Mouse (Mus musculus): Measurements from ENCODE around the gene Wbp11.
A peak's percentile ranks its signal among the peaks of the same experiment; 100 is the strongest.

The Wbp11 gene

DNA sequence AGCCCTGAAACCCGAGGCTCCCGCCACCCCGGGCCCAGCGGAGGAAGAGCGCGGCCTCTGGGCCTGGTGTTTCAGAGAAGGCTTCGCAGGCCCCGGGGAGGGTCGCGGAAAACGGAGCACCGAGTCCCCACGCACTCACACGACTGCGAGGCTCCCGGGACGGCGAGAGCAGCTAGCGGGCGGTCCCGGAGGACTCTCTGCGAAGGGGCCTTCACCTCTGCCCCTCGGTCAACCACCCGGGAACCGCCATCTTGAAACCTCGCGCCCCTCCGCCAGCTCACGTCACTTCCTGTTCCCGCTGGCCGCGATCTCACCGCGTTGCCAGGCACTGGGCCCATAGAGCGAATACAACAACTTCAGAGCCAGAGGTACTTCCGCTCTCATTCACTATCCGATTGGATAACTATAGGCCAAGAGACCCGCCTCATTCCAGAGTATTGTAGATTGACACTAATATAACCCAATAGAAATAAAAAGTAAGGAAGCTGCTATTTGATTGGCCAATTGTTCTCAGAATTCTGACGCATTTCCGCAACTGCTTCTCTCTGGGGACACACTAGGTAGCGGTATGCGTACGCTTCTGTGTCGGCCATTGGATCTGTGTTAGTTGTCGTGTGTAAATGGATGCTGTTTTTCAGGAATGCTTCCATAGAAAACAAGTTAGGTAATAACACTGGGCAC, at the start of gene Wbp11:
TSS of gene Wbp11 (minus strand) at position 353 of the 681 bp plus-strand sequence.
- DNase-seq, result peak; percentile 96 to 97

GRCm38 (mm10) chr6:136875670-136876069, 47.6 kb upstream of the Wbp11 start, which contains the start of gene Mgp:
Mgp (minus strand) TSS chr6:136875823.
- DNase-seq, result peak; percentile 42 to 59

DNA sequence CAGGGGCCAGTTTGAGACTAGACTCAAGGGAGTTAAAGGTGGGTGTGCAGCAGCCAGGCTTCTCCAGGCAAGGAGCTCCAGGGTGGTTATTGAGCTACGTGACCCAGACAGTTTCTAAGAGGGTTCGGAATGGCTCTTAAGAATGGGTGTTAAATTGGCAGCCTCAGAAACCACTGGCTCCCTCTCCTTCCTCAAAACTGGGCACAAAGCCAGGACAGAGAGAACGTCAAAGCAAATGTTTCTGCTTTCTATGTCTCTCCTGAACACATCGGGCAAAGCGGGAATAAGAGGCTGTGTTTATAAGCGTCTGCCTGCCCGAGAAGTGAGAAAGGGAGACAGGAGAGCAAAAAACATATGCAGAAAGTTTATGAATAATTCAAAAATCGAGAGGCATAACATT, 46.6 kb upstream of the Wbp11 start:
- peak in 1 of 2 experiments; percentile 25 for DNase-seq

GRCm38 (mm10) chr6:136868921-136869320, 40.9 kb upstream of the Wbp11 start:
- DNase-seq, result no peak

- no peak for DNase-seq
Observed at GRCm38 (mm10) chr6:136866150-136866549, 38.1 kb upstream of the Wbp11 start.

DNA sequence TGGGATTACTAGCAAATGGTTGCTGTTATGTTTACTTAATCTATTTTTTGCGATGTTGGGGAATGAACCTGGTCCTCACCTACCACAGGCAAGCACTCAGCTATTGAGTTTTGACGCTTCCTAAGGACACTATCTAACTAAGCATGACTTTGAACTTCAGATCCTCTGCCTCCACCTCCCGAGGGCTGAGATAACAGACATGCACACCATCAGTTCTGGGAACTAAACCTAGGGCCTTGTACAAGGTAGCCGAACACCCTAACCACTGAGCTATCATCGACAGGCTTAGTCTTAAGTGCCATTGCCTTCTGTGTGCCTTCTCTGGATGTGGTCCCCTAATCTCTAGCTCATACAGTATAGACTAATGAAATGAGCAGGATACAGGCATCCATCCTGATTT, 37.3 kb upstream of the Wbp11 start:
- DNase-seq, result no peak

DNA sequence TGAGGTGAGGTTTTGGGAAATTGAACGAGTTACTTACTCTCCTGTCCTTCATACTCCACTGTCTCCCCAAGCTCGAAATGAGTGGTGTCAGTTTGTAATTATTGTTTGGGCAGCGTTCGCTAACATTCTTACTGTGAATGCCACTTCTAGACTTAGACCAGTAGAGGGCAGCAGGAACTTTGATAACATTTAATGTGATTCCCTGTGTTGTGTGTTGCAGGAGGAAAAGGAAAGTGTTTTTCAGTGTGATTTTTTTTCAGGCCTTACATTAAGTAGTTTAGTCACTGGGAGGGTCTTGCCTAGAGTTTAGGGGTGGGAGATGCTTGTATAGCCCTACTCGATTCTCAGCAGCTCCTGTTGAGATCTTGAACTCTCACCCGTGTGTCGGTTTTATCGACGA, 33.0 kb upstream of the Wbp11 start:
- peak in 1 of 2 experiments; percentile 20 for DNase-seq

DNA sequence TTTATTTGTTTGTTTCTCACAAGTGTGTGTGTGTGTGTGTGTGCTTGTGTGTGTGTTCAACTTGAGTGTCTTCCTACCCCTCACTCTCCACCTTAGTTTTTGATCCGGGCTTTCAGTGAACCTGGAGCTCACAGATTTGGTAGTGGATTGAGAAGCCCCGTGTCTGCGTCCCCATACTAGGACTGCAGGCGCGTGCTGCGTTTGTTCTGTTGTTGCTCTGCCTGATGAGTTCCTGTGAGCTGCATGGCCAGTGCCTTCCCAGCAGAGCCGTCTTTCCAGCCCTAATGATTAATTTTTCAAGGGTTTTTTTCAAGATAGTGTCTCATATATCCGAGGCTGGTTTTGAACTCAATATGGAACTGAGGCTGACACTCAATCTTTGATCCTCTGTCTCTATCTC, 30.4 kb upstream of the Wbp11 start:
- DNase-seq, result no peak

- peak; percentile 28 to 40 for DNase-seq
Observed at GRCm38 (mm10) chr6:136857873-136858260, 29.8 kb upstream of the Wbp11 start.

DNA sequence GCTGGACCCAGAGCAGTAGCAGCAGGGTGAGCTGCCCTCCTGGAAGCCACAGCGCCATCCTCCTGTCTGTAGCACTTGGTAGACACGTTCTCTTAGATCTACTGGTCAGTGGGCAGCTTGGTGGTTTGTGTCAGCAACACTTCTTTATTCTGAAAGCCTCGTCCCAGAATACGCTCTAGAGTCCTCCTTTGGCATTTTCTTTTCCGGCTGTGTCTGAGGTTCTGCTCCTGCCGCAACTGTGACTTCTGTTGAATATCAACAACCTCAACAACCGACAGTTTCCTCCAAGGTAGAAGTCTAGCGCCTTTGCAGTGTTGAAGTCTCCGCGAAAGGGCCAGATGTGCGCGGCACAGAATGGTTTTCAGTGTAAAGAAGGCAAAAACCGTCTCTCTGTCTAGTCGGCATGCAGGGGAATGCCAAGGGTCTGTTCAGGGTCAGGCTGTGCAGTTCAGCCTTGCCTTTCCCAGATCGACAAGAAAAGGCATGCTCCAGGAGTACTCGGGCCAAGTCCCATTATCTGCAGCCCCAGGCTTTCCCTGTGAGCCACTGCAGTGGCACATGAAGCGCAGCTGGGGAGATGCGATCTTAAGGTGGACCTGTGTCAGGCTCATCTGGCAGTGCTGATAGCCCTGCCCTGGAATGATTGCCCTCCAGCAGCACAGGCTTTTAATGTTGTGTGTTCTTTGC, 29.3 kb upstream of the Wbp11 start, which contains the start of gene Art4:
TSS of gene Art4 (minus strand) at position 548 of the 687 bp plus-strand sequence.
- peak in 1 of 2 experiments; percentile 23 for DNase-seq

GRCm38 (mm10) chr6:136856071-136856636, 28.1 kb upstream of the Wbp11 start:
- peak in 1 of 2 experiments; percentile 36 for DNase-seq

GRCm38 (mm10) chr6:136855183-136855582, 27.1 kb upstream of the Wbp11 start:
- no peak for DNase-seq

DNA sequence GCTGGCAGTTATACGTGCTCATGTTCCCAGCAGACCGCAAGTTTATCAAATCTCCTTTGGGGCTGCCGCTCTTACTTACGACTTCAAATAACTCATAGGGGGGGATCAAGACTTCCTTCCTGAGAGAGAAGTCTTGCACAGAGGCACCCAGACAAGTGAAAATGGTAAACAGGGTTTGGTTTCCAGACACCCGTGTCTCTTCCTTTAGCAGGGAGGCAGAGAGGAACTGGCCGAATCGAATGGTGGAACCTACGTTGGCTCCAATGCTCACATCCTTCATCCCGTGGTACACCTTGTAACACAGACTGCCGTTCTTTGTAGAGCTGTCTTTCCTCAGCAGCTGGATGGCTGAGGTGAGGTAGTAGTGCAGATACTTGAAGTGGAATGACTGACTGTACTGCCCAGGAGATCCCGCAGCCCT, 26.3 kb upstream of the Wbp11 start:
- DNase-seq, result no peak

GRCm38 (mm10) chr6:136852762-136853161, 24.7 kb upstream of the Wbp11 start:
- no peak for DNase-seq

DNA sequence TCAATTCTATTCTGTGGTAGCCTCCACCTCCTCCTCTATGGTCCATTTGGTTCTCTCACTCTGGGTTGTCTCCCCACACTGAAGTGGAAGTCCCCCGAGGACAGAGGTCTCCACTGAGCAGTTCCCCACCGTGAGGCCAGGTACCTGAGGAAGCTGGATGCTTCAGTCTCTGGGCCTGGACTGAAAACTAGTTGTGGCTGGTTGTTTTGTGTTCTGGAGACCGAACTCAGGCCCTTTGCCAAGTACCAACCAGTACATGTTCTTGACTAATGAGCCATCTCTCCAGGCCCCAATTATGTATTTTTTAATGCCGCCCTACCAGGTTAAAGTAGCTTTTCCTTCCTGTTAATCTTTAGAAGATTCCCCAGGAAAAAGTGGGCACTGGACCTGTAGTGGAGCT, 24.3 kb upstream of the Wbp11 start:
- no peak for DNase-seq

DNA sequence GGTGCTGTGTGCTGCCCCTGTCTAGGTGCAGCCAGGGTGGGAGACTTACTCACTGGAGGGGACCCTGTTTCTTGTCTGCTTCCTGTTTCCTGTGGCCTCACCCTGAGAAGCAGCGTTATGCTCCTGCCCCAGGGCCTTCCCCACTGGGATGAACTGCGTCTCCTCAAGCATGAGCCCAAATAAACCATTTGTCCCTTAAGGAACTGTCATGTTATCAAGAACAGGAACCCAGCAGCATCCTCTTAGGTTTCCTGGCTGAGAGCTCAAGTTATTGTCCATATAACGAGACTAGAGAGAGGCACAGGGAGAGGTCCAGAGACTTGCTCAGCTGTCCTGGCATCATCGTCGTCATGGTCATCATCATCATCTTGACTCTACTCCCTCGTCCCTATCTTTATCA, 22.2 kb upstream of the Wbp11 start:
- DNase-seq, result no peak

GRCm38 (mm10) chr6:136848971-136849370, 20.9 kb upstream of the Wbp11 start:
- DNase-seq, result no peak

DNA sequence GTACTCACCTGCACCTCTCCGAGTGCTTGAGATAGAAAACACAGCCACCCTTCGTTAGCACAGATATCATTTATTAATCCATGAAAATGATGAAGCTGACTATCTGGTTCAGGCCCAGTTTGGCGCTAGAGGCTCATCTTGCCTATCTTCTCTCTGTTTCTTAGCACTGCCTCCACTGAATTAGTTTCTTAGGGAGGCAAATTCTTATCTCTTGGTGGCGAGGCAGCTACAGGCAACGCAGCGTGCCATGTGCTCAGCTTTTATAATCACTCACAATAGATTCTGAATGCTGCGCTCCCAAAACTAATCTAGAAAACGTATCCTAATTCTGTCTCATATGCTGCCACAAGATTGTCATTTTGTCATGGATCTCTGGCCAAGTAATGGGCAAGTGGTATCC, 20.4 kb upstream of the Wbp11 start:
- DNase-seq, result no peak

DNA sequence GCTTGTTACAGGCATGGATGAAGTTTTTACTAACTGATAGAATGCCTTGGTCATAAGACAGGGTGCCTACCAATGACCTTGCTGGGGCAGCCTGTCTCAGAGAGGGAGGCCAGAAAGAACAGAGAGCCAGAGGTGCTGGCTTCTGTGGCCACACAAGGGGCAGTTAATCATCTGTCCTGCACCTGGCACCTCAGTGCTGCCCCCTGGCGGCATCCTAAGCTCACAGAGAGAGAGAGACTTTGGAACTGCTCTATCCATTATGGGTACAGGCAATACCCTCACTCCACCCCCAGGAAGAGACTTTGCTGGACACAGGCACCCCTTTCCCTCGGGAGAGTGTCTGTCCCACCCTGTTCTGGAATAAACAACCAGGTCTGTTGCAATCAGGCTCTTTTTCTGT, 19.8 kb upstream of the Wbp11 start:
- DNase-seq, result peak; percentile 53 to 62

GRCm38 (mm10) chr6:136847267-136847666, 19.2 kb upstream of the Wbp11 start:
- DNase-seq, result no peak

DNA sequence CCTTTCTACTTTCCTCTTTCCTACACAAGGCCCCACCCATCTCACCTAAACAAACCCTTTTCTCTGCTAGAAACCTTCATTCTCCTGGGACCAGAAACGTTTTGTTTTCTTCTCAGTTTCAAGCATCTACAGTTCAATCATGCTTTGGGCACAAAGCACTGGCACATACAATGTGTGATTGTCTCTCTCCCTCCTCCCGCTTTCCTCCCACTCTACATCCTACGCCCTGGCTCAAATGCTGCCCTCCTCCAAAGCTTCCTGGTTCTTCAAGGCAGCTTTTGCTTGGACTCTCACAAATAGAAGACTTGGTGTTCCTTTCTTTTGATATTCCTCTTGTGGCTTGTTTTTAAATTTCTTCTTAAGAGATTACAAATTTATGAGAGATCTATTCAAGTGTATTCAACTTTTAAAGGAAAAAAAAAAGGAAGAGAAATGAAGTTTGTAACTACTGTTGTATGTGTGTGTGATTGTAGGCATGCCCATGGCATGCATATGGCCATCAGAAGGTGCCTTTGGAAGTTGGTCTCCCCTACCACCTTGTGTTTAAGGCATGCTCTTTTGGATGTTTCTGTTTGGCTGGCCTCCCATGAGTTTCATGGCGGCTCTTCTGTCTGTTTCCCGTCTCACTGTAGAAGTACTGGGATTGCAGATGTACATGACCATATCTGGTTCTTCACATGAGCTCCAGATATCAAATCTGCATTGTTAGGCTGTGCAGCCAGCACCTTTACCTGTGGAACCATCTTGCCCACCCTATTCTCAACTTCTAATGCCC, 17.9 kb upstream of the Wbp11 start:
- no peak for DNase-seq

GRCm38 (mm10) chr6:136844903-136845302, 16.9 kb upstream of the Wbp11 start:
- DNase-seq, result no peak

- DNase-seq, result no peak
Observed at GRCm38 (mm10) chr6:136837323-136837722, 9.3 kb upstream of the Wbp11 start.

All from lung, adult 18-20 months (tissue).